Mouse (Mus musculus) left cerebral cortex, adult 18-20 months (tissue): Measurements from ENCODE around the gene Gng4. TPM values are rescaled to one million over a fixed set of nuclear protein-coding genes. Genes with fewer than 3 reads are reported as not detected.
"Not testable (repeated sequence)": the region's sequence is repeated elsewhere in the genome, so short reads cannot be mapped to it uniquely, and the experiment has no call there.

Source experiments
- DNase-seq, 2 experiments: peaks; one replicate each; pipeline ENCODE4 v3.0.0; 2021 to 2022; ENCODE audit warnings: low spot score in 2 of 2, mixed read lengths in 1 of 2
- long read RNA-seq, 2 experiments: library from polyadenylated mRNA; stranded (forward); transcript quantifications; one replicate each; pipeline ENCODE4 v2.0.0; 2021
- total RNA-seq, 2 experiments: library from RNA; stranded (reverse); gene quantifications; 2 replicates each; pipeline ENCODE4 v1.2.3; 2021

The Gng4 gene
- total RNA-seq: 10 to 100 TPM; 39.4 to 46.5 TPM
- long read RNA-seq, experiment 1, transcript Gng4-201 (4 exons, 3,179 nt): major isoform, 61 of 112 reads
- long read RNA-seq, experiment 1, partial matches to known transcripts: 49 of 112 reads
- long read RNA-seq, experiment 1, other reads (novel, unspliced or antisense): 2 of 112 reads
- long read RNA-seq, experiment 2, transcript Gng4-201 (4 exons, 3,179 nt): major isoform, 29 of 57 reads
- long read RNA-seq, experiment 2, partial matches to known transcripts: 24 of 57 reads
- long read RNA-seq, experiment 2, other reads (novel, unspliced or antisense): 4 of 57 reads

DNA sequence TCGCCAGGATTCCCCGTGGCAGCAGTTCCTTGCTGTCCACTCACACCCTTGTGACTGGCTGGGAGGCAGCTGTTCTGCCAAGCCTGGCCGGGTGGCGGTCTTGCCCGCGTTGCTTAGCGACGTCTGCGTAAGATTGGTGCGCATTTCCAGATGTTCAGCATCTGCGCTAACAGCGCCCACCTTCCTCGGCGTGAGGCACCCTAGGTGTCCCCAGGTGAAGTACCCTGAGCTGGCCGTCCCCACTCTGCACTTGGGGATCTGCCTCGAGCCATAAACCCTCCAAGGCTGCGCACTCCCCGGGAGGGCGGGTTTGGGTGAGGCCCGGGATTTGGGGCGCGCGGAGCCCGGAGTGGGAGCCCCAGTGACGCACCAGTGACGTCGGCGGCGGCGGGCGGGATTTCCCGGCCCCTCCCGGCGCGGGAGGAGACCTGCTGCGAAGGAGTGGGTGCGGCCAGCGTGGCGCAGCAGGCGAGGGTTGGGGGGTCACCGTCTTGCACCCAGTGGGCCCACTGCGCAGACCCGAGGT is at the start of gene Gng4:
Gene Gng4 (plus strand): TSS at position 166 of the 526 bp plus-strand sequence.
- DNase-seq: peak; percentile 80 to 85

DNA sequence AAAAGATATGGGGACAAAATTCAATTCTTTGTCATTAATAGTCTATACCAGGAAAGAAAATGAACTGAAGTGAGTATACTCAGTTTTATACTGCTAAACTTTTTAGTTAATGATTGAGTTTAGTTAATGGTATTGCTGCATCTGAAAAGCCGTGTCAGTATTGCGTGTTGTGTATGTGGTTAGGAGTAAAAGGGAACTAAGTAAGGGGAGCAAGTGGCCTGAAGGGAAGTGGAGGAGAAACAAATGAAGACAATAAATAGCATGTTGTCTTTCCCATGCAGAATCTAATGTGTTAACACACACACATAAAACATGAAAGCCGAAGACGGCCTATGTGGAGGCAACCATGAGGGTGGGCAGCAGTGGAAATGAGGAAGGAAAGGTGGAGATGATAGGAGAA is 44.6 kb upstream of the Gng4 start:
- DNase-seq: no peak

DNA sequence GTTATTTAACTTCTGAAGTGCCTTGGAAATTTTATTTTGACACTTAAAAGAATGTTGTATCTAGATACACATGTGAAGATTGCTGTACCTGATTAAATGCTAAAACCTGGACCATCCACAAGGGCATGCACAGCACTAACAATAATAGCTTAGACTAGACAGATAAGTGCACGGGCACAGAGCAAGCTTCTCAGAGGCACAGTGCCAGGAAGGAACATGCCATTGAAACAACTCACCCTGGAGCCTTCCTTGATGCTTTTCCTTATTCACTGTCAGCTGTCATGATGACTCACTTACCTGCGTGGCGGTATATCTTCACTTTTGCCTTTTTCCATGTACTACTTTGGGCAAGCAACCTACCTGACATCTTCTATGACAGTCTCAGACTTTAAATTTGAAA is 37.9 kb upstream of the Gng4 start:
- DNase-seq: no peak

DNA sequence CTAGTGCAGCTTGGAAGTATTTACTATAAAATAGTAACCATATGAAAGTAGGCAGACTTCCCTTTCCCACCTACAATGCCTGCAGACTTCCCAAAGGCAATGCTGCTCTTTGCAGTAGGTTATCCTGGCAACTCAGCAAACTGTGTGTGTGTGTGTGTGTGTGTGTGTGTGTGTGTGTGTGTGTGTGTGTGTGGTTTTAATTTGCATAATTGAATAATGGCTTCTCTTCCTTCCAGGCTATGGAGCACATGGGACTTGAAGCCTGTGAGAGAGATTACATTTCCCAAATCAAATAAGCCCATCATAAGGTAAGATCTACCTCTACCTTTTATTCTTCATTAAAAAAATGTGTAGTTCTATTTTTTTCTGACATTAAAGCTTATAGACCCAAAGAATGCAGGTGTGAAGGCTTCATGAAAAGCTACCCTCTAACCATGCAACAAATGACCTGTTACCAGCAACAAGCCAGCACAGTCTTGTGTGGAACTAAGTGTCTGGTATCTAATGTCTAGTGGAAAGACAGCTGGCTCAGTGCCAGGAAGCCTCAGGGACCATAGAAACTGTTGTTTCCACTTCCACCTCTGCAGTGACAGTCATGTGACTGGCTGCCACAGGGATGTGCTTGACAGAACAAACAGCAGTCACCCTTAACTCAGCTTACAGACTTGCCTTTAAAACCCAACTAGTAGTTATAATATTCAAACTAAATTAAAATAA is 7.9 kb upstream of the Gng4 start:
- DNase-seq: no peak

DNA sequence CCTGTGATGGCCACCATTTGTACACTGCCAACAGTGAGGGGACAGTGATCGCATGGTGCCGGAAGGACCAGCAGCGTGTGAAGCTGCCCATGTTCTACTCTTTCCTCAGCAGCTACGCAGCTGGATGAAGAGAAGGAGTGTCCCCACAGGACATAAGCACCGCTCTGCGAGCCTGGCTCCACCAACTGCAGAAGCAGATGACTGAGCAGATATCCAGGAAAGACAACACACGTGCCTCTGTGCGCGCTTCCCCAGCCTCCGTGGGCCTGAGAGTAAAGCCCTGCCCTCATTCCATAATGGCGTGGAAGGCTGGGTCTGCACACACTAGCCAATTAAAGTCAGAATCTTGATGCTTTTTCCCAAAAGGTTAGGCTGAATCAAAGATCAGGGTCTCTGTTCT is 6.8 kb upstream of the Gng4 start:
- no peak for DNase-seq

DNA sequence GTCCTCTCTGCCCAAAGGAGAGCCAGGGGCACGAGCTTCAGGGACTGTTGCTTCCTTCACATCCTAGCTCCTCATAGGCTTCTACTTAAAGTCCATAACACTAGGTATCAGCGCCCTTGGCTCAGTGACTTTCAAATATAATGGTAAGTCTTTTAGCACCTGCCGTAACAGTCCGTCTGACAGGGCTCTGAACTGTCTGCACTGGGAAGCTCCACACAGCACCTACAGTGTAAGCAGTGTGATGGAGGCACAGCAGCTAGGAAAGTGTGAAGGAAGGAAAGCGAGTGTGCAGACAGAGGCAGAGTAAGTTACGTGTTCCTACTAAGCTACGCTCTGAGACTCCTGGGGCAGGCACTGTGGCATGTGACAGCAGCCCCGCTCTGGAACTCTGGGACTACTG is 6.2 kb upstream of the Gng4 start:
- DNase-seq: no peak

DNA sequence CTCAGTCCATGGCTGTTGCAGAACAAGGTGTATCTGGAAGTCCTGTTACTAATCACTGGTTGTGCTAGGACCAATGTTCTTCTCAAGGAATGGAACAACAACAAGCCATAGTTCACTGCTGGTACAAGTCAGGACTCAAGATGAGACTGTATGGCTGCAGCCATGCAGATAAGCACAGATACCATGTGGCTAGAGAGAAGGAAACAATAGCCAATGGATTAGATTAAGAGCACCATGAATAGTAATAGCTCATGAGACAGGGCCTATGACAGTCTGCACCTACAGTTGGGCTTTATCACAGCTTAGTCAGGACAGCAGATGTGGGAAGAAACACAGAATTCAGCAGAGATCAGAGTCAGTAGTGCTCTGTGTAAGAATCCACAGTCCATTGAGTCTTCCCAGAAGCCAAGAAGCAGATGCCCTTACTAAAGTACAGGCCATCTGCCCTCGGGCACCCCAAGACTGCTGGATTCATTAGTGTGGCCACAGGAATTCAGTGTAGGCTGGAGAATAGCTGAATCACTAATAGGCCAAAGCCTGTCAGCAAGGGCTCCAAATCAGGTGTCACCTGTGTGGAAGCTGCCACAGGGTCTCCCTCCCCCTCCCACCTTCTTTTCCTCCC is 4.9 kb upstream of the Gng4 start:
- no peak for DNase-seq

DNA sequence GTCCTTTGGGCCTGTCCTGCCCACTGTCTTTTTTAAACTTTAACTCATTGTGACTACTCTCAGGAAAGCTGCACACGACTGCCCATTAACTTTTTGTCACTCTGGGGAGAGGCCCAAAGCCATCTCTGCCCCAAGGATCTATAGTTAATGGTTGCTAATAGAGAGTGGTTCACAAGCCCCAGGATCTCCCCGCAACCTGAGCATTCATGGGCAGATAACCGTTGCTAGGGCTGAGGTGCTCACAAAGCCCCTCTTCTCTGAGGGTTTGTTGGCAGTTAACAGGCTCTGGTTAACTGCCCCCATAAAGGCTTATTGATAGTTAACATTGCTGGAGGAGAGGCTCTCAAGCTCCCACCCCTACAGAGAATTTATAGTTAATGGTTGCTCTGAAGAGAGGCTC is 3.6 kb upstream of the Gng4 start:
- no peak for DNase-seq

DNA sequence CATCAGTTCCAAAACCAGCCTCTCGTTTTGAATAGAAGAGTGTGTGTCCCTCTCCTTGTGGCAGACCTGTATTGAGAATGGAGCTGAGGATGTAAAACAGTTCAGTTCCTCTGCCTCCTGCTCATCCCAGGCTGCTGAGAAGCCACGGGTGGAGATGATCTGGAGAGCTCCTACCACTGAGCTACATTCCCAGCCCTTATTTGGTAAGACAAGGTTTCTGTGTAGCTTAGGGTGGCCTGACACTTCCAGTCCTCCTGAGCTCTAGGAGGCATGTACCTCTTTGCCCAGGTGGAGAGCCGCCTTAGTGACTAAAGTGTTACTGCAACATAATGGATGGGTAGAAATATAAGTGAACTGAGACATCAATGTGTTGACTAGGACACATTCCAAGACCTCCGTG is 2.8 kb upstream of the Gng4 start:
- DNase-seq: no peak

DNA sequence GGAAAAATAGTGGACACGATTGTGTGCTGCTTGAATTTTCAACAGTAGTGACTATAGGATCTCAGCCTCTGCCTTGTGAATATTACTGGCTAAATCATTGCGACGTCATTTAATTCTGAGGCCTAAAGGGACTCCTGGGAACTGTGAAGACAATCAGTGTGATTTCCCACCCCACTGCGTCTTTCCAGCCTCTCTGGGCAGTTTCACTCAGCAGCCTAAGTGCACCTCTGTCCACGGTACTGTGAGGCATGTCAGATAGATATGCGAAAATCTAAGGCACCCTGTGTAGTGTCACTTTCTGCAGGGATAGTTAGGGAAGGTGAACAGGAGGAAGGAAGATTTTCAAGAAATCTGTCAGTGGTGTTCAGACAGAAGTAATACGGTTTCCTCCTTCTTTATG is 563 bp upstream of the Gng4 start:
- DNase-seq: no peak

DNA sequence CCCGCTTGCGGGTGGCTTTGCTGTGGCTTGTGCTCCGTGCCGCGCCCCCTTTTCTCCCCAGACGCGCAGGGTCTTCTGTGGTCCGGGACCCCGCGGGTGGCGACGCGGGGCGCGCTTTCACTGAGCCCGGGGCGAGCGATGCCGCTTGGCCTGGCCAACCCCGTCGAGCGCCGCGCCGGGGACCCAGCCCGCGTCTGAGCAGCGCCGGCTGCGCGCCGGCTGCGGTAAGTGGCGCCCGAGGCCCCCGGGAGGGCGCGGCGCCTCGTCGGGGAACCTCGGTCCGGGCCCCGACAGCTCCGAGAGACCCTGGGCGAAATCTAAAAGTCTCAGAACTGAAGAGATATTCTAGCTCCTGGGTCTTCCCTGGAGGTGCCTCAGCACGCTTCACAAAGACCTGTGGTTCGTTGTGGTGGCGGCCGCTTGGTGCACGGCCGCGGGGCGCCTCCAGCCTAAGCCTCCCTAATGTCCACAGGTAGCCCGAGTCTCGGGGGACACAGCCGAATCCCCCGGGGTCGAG is 619 bp downstream of the Gng4 start:
- no peak for DNase-seq

DNA sequence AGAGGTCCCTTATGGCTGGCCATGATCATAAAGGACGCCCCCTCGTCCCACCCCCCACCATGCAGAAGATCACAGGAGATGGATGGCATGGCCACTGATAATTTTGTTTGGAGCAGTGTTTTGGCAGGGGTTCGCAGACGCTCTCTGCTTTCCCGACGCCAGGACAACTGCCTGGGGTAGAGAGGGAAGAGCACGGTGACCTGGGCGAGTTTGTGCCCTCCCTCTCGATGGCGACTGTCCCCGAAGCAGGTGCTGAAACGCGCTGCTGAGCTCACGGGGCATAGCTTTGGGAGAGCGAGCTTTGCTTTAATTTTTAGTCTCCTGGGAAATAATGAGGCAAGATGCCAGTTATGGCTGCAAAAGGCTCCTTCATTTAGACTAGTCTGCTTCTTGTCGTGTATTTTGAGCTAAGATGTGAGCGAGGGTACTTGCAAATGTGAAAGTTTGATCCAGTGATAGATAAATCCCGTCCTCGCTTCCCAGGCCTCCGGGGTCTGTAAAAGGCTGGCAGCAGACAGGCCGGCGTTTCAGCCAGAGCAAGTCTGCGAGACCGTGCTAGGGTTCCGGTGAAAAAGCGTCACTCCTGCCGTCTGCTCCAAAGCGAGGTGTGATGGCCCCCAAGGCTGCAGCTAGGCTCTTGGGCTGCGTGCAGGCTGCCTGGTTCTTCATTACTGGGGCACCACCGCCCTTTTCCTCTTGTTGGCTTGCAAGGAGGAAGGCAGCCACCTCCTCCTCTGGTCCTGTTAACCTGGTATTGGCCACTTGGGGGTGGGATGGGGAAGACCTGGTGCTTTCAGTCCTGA is 1.3 kb downstream of the Gng4 start:
- no peak for DNase-seq

DNA sequence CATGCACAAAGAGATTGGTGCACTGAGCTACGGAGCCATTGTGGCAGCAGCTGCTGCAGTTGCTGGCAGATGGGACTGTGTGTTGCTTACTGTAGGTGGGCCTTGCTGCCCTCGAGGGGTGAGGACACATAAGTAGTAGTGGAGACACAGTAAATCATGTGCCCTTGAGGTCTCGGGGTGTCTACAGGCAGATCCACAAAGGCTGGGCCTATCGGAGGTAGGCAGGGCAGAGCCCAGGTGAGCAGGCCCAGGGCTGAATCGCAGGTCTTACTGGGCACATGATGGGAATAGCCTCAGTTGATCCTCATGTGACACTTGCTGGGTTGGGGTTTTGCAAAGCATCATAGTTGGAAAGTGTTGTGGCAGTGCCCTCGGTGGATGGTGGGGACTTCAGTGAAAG is 3.1 kb downstream of the Gng4 start:
- no peak for DNase-seq

DNA sequence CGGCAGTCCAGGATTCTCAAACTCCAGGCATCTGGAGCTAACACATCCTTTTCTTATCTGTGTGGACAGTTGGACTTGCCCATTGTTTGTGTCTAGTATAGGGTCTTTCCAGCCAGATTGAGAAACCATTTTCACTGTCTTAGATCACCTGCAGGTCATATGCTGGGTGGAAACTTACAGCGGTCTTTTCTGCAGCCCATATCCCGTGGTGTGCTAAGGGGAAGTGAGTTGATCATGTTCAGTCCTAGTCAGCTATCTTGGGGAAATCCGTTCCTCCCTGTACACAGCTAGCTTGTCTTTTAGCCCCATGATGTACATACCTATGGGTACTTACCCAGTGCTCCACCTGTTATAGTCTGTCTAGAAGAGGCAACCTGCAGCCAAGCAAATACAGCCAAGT is 4.2 kb downstream of the Gng4 start:
- DNase-seq: no peak

DNA sequence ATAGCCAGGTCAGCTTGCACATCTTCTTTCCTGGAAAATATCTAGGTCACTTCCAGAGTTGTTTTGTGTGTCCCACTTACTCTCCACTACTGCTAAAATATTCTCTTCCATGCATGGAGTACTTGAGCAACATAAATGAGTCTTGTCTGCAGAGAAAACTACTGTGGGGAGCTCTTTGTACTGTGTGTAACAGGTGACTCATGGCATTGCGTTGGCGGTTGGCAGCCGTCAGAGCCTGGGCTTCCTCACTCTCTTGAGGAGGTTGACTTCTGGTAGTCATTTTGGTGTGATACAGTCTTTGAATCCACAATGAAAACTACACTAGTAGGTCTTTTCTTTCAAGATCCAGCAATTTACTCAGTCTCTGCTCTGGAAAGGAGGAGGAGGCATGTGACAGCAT is 8.1 kb downstream of the Gng4 start:
- DNase-seq: peak; percentile 76 to 79

DNA sequence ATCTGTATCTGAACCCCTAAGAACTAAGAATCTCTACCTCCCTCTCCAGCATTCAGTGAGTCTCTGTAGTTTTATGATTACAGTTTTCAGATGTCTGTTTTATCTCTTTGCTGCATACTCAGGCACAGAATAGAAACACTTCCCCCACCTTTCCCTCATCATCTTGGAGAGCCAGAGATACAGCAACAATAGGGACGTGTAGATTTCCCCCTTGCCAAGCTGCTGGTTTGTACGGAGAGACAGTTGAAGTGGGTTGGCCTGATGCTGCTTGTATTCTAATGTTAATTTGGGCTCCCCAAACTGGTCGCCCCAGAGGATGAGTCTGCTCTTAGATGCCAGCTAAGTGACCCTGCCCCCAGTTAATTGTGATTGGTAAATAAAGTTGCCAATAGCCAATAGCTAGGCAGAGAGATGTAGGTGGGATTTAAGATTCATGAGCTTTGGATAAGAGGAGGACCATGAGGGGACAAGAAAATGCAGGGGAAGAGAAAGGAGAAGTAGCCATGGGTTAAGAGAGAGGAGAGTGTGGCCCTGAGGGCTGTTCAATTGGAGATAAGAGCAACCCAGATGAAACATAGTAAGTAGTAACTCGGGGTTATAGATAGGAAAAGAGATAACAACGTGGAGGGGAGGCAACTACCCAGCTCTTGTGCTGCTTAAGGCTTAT is 11.4 kb downstream of the Gng4 start:
- DNase-seq: no peak

DNA sequence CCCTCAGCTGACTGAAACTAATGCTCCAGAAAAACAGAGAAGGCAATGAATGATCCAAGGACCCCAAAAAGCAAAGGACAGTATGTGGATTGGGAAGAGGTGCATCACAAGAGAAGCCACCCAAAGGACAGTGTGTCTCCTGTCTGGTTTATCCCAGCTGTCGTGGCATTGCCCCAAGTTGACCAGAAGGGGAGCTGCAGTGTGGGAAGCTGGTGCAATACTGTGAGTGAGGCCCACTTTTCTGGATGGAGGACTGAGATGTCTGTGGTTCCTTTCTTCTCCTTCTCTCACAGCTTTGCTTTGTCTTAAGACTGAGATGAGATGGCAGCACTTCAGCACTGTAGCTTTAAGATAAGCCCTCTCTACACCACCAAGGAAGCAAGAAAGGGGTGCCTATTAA is 12.2 kb downstream of the Gng4 start:
- no peak for DNase-seq

DNA sequence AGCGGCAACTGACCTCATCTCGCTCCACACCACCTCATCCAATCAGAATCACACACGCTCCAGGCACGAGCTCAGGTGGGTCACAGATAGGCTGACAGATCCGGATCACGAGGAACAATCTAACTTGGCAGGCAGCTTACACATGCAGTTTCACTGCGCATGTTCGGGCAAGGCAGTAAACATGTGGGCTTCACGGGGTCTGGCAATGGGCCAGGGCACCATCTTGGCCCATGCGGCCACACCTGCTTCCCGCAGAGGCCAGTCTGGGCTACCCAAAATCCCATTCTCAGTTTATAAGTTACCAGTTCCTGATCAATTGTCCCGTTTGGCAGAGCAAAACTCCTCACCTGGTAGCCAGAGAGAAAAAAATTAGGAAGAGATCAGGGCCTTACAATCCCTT is 14.0 kb downstream of the Gng4 start:
- not testable (repeated sequence) for DNase-seq

DNA sequence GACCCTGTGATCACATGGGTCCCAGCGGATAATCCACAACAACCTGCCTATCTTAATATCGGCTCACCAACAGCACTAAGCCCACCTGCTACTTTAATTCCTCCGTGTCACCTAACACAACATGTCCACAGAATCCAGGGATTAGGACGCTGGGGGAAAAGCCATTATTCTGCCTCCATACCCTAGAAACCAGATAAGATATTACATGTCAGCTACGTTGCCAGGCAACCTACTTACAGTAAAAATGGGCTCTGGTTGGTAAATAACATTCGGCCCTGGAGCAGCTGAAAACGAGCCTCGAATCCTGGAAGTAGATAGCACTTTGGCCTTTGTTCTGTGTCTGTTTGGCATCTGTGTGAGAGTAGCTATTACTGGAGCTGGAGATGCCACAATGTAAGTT is 14.9 kb downstream of the Gng4 start:
- no peak for DNase-seq

DNA sequence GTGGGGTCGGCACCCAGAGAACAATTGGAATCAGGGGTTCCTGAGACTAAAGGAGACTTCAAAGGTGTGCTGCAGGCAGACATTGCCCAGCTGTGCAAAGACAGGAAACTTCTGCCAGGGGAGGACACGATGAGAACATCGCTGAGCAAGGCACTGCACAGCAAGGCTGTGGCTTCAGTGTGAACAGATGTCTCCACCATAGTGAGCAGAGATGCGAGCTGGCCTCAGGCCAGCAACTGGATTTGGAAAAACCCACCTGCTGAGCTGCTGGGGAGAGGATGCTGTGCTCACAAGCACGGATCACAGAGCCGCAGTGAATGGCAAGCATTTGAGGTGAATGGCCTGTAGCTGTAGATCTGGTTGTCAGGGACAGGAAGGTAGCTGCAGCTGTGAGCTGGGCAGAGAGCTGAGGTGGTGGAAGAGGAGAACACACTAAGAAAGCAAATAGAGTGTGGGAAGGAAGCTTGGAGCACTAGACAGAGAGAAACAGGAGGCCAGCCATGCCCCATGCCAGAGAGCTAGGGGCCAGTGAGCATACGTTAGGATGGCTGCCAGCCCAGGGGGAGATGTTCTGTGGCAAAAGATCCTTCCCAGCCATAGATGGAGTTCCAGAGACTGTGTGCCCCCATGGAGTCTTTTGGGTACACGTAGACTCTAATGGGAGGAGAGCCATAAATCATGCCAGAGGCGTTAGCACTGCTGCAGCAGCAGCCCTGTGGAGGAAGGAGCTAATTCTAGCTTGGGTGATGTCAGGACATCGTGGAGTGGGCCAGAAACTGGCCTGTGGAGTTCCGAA is 24.7 kb downstream of the Gng4 start:
- DNase-seq: peak; percentile 5 to 30
